Mouse (Mus musculus) WW6 (cell line): ENCODE data around the gene Gm28374.
"Not testable (repeated sequence)": the region's sequence is repeated elsewhere in the genome, so short reads cannot be mapped to it uniquely, and the experiment has no call there.

Experiments used
- DNase-seq: peaks from one replicate; pipeline ENCODE4 v3.0.0-alpha.2; 2013; ENCODE audit warnings: low read depth, low spot score

Gene Gm28374

GRCm38 (mm10) chr19:6057313-6058096 lies 24.6 kb downstream of the Gm28374 start, which contains the start of the genes Mrpl49 and Fau:
TSS of gene Mrpl49 (minus strand) at chr19:6057785.
TSS of gene Fau (plus strand) at chr19:6057844.
- peak; percentile 93 for DNase-seq

GRCm38 (mm10) chr19:6056696-6057095 lies 25.4 kb downstream of the Gm28374 start:
- no peak for DNase-seq

GRCm38 (mm10) chr19:6054296-6054695 lies 27.8 kb downstream of the Gm28374 start:
- no peak for DNase-seq

GRCm38 (mm10) chr19:6052516-6052915 lies 29.5 kb downstream of the Gm28374 start:
- no peak for DNase-seq

GRCm38 (mm10) chr19:6048681-6049410 lies 33.2 kb downstream of the Gm28374 start:
- no peak for DNase-seq

- no peak for DNase-seq
These were observed 34.2 kb downstream of the Gm28374 start for GRCm38 (mm10) chr19:6047899-6048166.

- DNase-seq: no peak
These were observed 34.7 kb downstream of the Gm28374 start for GRCm38 (mm10) chr19:6047154-6047898.

- DNase-seq: no peak
These were observed 35.5 kb downstream of the Gm28374 start, which contains the start of gene Syvn1 for GRCm38 (mm10) chr19:6046294-6047153. TSS of gene Syvn1 (plus strand) at chr19:6046576.

- no peak for DNase-seq
These were observed 36.4 kb downstream of the Gm28374 start for GRCm38 (mm10) chr19:6045366-6046293.

- DNase-seq: not testable (repeated sequence)
These were observed 38.0 kb downstream of the Gm28374 start for GRCm38 (mm10) chr19:6044102-6044501.

GRCm38 (mm10) chr19:6042293-6042692 lies 39.8 kb downstream of the Gm28374 start:
- no peak for DNase-seq

GRCm38 (mm10) chr19:6040002-6040401 lies 42.1 kb downstream of the Gm28374 start:
- no peak for DNase-seq

- no peak for DNase-seq
These were observed 43.7 kb downstream of the Gm28374 start for GRCm38 (mm10) chr19:6038326-6038725.

GRCm38 (mm10) chr19:6037695-6038094 lies 44.4 kb downstream of the Gm28374 start:
- DNase-seq: no peak

GRCm38 (mm10) chr19:6035966-6036585 lies 46.0 kb downstream of the Gm28374 start:
- DNase-seq: no peak

- no peak for DNase-seq
These were observed 51.4 kb downstream of the Gm28374 start for GRCm38 (mm10) chr19:6030520-6031280.

GRCm38 (mm10) chr19:6029426-6029825 lies 52.6 kb downstream of the Gm28374 start:
- DNase-seq: no peak

- no peak for DNase-seq
These were observed 53.1 kb downstream of the Gm28374 start for GRCm38 (mm10) chr19:6028991-6029390.
